Mouse (Mus musculus) stomach, postnatal 0 days (tissue): ENCODE results near the gene Htra1. TPM values are rescaled to one million over a fixed set of nuclear protein-coding genes. Genes with fewer than 3 reads are reported as not detected.

Source experiments
- ATAC-seq: fragments of 200-750 bp; cut with Nextera tagmentation; 2 replicates; pipeline ENCODE4 v1.8.0; 2017; ENCODE audit not compliant: low FRiP score, low TSS enrichment
- DNase-seq: peaks from one replicate; pipeline ENCODE4 v3.0.0-alpha.2; 2016; ENCODE audit warnings: low spot score
- H3K27ac ChIP-seq: fragments of 300-500 bp; sonication (generic); replicated peaks from 2 replicates; pipeline ENCODE4 v1.5.1; 2014; ENCODE audit warnings: mild to moderate bottlenecking, control low read depth
- H3K27me3 ChIP-seq: fragments of 300-500 bp; sonication (generic); 2 replicates; pipeline ENCODE4 v1.6.1; 2014; ENCODE audit warnings: low read length; ENCODE audit not compliant: control insufficient read depth, insufficient read depth
- H3K36me3 ChIP-seq: fragments of 300-500 bp; sonication (generic); 2 replicates; pipeline ENCODE4 v1.6.1; 2014; ENCODE audit warnings: low read length, mixed read lengths; ENCODE audit not compliant: control insufficient read depth, insufficient read depth
- H3K4me1 ChIP-seq: fragments of 300-500 bp; sonication (generic); replicated peaks from 2 replicates; pipeline ENCODE4 v1.6.1; 2014; ENCODE audit warnings: antibody characterized with exemption; ENCODE audit not compliant: control insufficient read depth, insufficient read depth
- H3K4me2 ChIP-seq: fragments of 300-500 bp; sonication (generic); replicated peaks from 2 replicates; pipeline ENCODE4 v1.6.1; 2014; ENCODE audit warnings: low read depth, mild to moderate bottlenecking, control low read depth, moderate library complexity
- H3K4me3 ChIP-seq: fragments of 300-500 bp; sonication (generic); 2 replicates; pipeline ENCODE4 v1.5.1; 2014; ENCODE audit warnings: low read depth, low read length, control low read depth
- H3K9ac ChIP-seq: fragments of 300-500 bp; sonication (generic); 2 replicates; pipeline ENCODE4 v1.6.1; 2014; ENCODE audit warnings: mild to moderate bottlenecking, low read length, control low read depth, mixed read lengths
- H3K9me3 ChIP-seq: fragments of 300-500 bp; sonication (generic); 2 replicates; pipeline ENCODE4 v1.6.1; 2016; ENCODE audit warnings: low read length; ENCODE audit not compliant: control insufficient read depth
- CTCF ChIP-seq: IDR thresholded peaks from 2 replicates; pipeline ENCODE4 v1.5.1; 2016; ENCODE audit warnings: antibody characterized with exemption, low read depth, mild to moderate bottlenecking, moderate library complexity
- EP300 ChIP-seq: optimal IDR thresholded peaks from 2 replicates; pipeline ENCODE3; 2016; ENCODE audit warnings: antibody characterized with exemption
- WGBS: fragments of 180-500 bp; shearing (Covaris S2); extraction: QIAGEN DNeasy Blood & Tissue Kit; methylation state at CpG from one replicate; pipeline ENCODE4 v1.1.7; 2014; 5-methylcytosine and 5-hydroxymethylcytosine counted together
- polyA plus RNA-seq: library from polyadenylated mRNA; unstranded; fragments of >200 nt; fragmentation: Nextera tagmentation; extraction: Ambion mirVana; gene quantifications from 2 replicates; pipeline ENCODE4 v1.2.1, GENCODE M21; 2015

Gene Htra1
- polyA plus RNA-seq, 1 experiment from 2014 or later: 51.6 TPM

- Histone ChIP-seq H3K27me3 (no peaks in the 10 kb centered on the region), H3K9me3 (no peaks in the 10 kb centered on the region), H3K4me2 (no peak overlapping the region), H3K9ac (no peak overlapping the region), H3K4me3 (no peak overlapping the region), H3K27ac (no peak overlapping the region), H3K4me1 (no peaks in the 10 kb centered on the region), H3K36me3 (peaks cover 2% of the 10 kb centered on the region; the same call in 1 of the 2 replicates)
- no peak for ATAC-seq
- no peak for TF ChIP-seq EP300
- TF ChIP-seq CTCF: no peak
- 76% methylated on average over 2 of the region's 2 CpGs for WGBS
- no peak for DNase-seq
Measured at GRCm38 (mm10) chr7:130895618-130895945, 40.3 kb upstream of the Htra1 start.

- H3K4me1 ChIP-seq: no peaks in the 10 kb centered on the region
- DNase-seq: no peak
- no peak for ATAC-seq
- no peak overlapping the region for H3K4me3 ChIP-seq
- H3K4me2 ChIP-seq: no peak overlapping the region
- no peak for TF ChIP-seq EP300
- no peak for TF ChIP-seq CTCF
- no peaks in the 10 kb centered on the region for H3K9me3 ChIP-seq
- no peak overlapping the region for H3K9ac ChIP-seq
- no peaks in the 10 kb centered on the region for H3K27me3 ChIP-seq
- no peak overlapping the region for H3K27ac ChIP-seq
- WGBS: 73% methylated on average over 3 of the region's 3 CpGs
- peaks cover 2% of the 10 kb centered on the region; the same call in 1 of the 2 replicates for H3K36me3 ChIP-seq
Measured at GRCm38 (mm10) chr7:130896064-130896463, 39.8 kb upstream of the Htra1 start.

GRCm38 (mm10) chr7:130897201-130897600 is 38.7 kb upstream of the Htra1 start:
- H3K4me2 ChIP-seq: no peak overlapping the region
- H3K27ac ChIP-seq: no peak overlapping the region
- ATAC-seq (no peak), DNase-seq (no peak)
- H3K4me1 ChIP-seq: no peaks in the 10 kb centered on the region
- H3K9ac ChIP-seq: no peak overlapping the region
- H3K4me3 ChIP-seq: no peak overlapping the region
- no peaks in the 10 kb centered on the region for H3K9me3 ChIP-seq
- H3K36me3 ChIP-seq: peaks cover 2% of the 10 kb centered on the region; the same call in 1 of the 2 replicates
- 90% methylated on average over 10 of the region's 10 CpGs for WGBS
- H3K27me3 ChIP-seq: no peaks in the 10 kb centered on the region
- no peak for TF ChIP-seq CTCF
- TF ChIP-seq EP300: no peak

- Histone ChIP-seq H3K4me2 (no peak overlapping the region), H3K27ac (no peak overlapping the region), H3K9ac (no peak overlapping the region), H3K36me3 (peaks cover 5% of the 10 kb centered on the region), H3K4me1 (no peaks in the 10 kb centered on the region), H3K9me3 (no peaks in the 10 kb centered on the region), H3K27me3 (no peaks in the 10 kb centered on the region), H3K4me3 (no peak overlapping the region)
- no peak for ATAC-seq
- no peak for DNase-seq
- TF ChIP-seq EP300: no peak
- TF ChIP-seq CTCF: peak; percentile 56
- 77% methylated on average over 4 of the region's 4 CpGs for WGBS
Measured at GRCm38 (mm10) chr7:130898373-130898772, 37.5 kb upstream of the Htra1 start.

- DNase-seq (no peak), ATAC-seq (no peak)
- Histone ChIP-seq H3K27ac (peak overlapping the region; percentile 58; the same call in 1 of the 2 replicates), H3K27me3 (no peaks in the 10 kb centered on the region), H3K4me1 (no peaks in the 10 kb centered on the region), H3K4me2 (no peak overlapping the region), H3K9ac (no peak overlapping the region), H3K36me3 (peaks cover 5% of the 10 kb centered on the region), H3K4me3 (no peak overlapping the region), H3K9me3 (no peaks in the 10 kb centered on the region)
- no peak for TF ChIP-seq CTCF
- 72% methylated on average over 5 of the region's 5 CpGs for WGBS
Measured at GRCm38 (mm10) chr7:130900233-130900848, 35.6 kb upstream of the Htra1 start.

DNA sequence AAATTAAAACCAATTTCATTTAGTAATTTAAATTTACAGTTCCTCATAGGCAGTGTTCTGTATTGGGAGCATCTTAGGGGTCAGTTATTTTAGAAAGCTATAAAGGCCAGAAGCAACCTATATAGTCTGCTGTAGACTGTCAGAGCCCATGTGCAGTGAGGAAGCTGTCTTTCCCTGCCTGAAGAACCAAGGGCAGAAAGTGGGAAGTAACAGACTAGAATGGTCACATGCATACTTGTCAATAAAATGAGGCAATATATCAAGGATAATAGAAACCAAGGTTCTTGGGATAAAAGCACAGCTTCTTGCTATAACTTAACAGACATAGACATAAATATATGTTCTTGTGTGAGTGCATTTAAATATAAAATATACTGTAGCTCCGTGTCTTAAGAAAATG is 33.0 kb upstream of the Htra1 start:
- no peak for DNase-seq
- ATAC-seq: no peak
- no peak for TF ChIP-seq EP300
- no peak for TF ChIP-seq CTCF
- Histone ChIP-seq H3K27ac (no peak overlapping the region), H3K9ac (no peak overlapping the region), H3K27me3 (no peaks in the 10 kb centered on the region), H3K4me1 (no peaks in the 10 kb centered on the region), H3K9me3 (no peaks in the 10 kb centered on the region), H3K36me3 (peaks cover 3% of the 10 kb centered on the region; the same call in 1 of the 2 replicates), H3K4me2 (no peak overlapping the region), H3K4me3 (no peak overlapping the region)
- 100% methylated on average over 1 of the region's 1 CpGs for WGBS
